Mouse (Mus musculus) E14TG2a.4 (cell line): ENCODE results near the gene Kbtbd4.
A peak's percentile ranks its signal among the peaks of the same experiment; 100 is the strongest.

Experiments used
- H3K27me3 ChIP-seq: 2 replicates; pipeline ENCODE4 v1.6.1; 2014; ENCODE audit warnings: low read length, control low read depth; ENCODE audit not compliant: insufficient read depth
- H3K36me3 ChIP-seq: 2 replicates; pipeline ENCODE4 v1.6.1; 2014; ENCODE audit warnings: low read length, control low read depth; ENCODE audit not compliant: insufficient read depth
- H3K4me1 ChIP-seq: replicated peaks from 2 replicates; pipeline ENCODE4 v1.6.1; 2014; ENCODE audit warnings: low read depth, low read length, control low read depth
- H3K4me3 ChIP-seq: replicated peaks from 2 replicates; pipeline ENCODE4 v1.5.1; 2014; ENCODE audit warnings: mild to moderate bottlenecking, low read length
- H3K9me3 ChIP-seq: 2 replicates; pipeline ENCODE4 v1.6.1; 2014; ENCODE audit warnings: low read length, control low read depth
- CTCF ChIP-seq: conservative IDR thresholded peaks from 2 replicates; pipeline ENCODE4 v1.5.1; 2014; ENCODE audit warnings: low read length
- NANOG ChIP-seq: IDR thresholded peaks from 2 replicates; pipeline ENCODE4 v1.6.1; 2014; ENCODE audit warnings: borderline replicate concordance, low read length, mixed read lengths
- POU5F1 ChIP-seq: IDR thresholded peaks from 2 replicates; pipeline ENCODE4 v1.6.1; 2014; ENCODE audit warnings: low read length, borderline replicate concordance

Gene Kbtbd4

GRCm38 (mm10) chr2:90938362-90938761, 33.8 kb downstream of the Kbtbd4 start:
- Histone ChIP-seq H3K27me3 (no peaks in the 10 kb centered on the region), H3K4me1 (peaks cover 36% of the 10 kb centered on the region), H3K9me3 (no peaks in the 10 kb centered on the region), H3K4me3 (no peak overlapping the region), H3K36me3 (peaks cover 15% of the 10 kb centered on the region; the same call in 1 of the 2 replicates)
- TF ChIP-seq NANOG = no peak
- no peak for TF ChIP-seq POU5F1
- TF ChIP-seq CTCF = no peak

- Histone ChIP-seq H3K9me3 (no peaks in the 10 kb centered on the region), H3K4me1 (peaks cover 49% of the 10 kb centered on the region), H3K27me3 (no peaks in the 10 kb centered on the region), H3K36me3 (peaks cover 28% of the 10 kb centered on the region; the same call in 1 of the 2 replicates), H3K4me3 (peak overlapping the region; percentile 98)
- TF ChIP-seq POU5F1 (no peak), NANOG (no peak), CTCF (no peak)
Observed at GRCm38 (mm10) chr2:90939750-90940149, 35.2 kb downstream of the Kbtbd4 start.

GRCm38 (mm10) chr2:90940233-90941229, 36.0 kb downstream of the Kbtbd4 start, which contains the start of gene Celf1:
TSS of gene Celf1 (plus strand) at chr2:90940382.
- H3K9me3 ChIP-seq = no peaks in the 10 kb centered on the region
- no peaks in the 10 kb centered on the region for H3K27me3 ChIP-seq
- peaks cover 57% of the 10 kb centered on the region for H3K4me1 ChIP-seq
- TF ChIP-seq POU5F1 (no peak), CTCF (no peak), NANOG (no peak)
- peak within 1 kb of the TSS; percentile 98 for H3K4me3 ChIP-seq
- H3K36me3 ChIP-seq = peaks cover 35% of the 10 kb centered on the region; the same call in 1 of the 2 replicates

GRCm38 (mm10) chr2:90941744-90942143, 37.2 kb downstream of the Kbtbd4 start:
- Histone ChIP-seq H3K9me3 (no peaks in the 10 kb centered on the region), H3K27me3 (no peaks in the 10 kb centered on the region), H3K36me3 (peaks cover 46% of the 10 kb centered on the region), H3K4me3 (peak overlapping the region; percentile 98), H3K4me1 (peaks cover 67% of the 10 kb centered on the region)
- TF ChIP-seq POU5F1 = no peak
- TF ChIP-seq NANOG = no peak
- no peak for TF ChIP-seq CTCF

- Histone ChIP-seq H3K9me3 (no peaks in the 10 kb centered on the region), H3K4me3 (no peak overlapping the region), H3K27me3 (no peaks in the 10 kb centered on the region), H3K36me3 (peaks cover 58% of the 10 kb centered on the region), H3K4me1 (peaks cover 58% of the 10 kb centered on the region)
- TF ChIP-seq CTCF = no peak
- no peak for TF ChIP-seq NANOG
- TF ChIP-seq POU5F1 = no peak
Observed at GRCm38 (mm10) chr2:90950149-90950548, 45.6 kb downstream of the Kbtbd4 start.

GRCm38 (mm10) chr2:90950582-90951194, 46.1 kb downstream of the Kbtbd4 start:
- no peak overlapping the region for H3K4me3 ChIP-seq

GRCm38 (mm10) chr2:90953461-90953860, 48.9 kb downstream of the Kbtbd4 start:
- Histone ChIP-seq H3K27me3 (no peaks in the 10 kb centered on the region), H3K4me3 (no peak overlapping the region)
- no peak for TF ChIP-seq POU5F1
- no peak for TF ChIP-seq CTCF
- TF ChIP-seq NANOG = no peak

More at GRCm38 (mm10) chr2:90950582-90951194, 46.1 kb downstream of the Kbtbd4 start:
- Histone ChIP-seq H3K9me3 (no peaks in the 10 kb centered on the region), H3K36me3 (peaks cover 59% of the 10 kb centered on the region), H3K4me1 (peaks cover 57% of the 10 kb centered on the region), H3K27me3 (no peaks in the 10 kb centered on the region)
- TF ChIP-seq POU5F1 (no peak), NANOG (no peak), CTCF (no peak)

GRCm38 (mm10) chr2:90956053-90956452, 51.5 kb downstream of the Kbtbd4 start:
- H3K27me3 ChIP-seq = no peaks in the 10 kb centered on the region
- no peak overlapping the region for H3K4me3 ChIP-seq
- H3K4me1 ChIP-seq = peaks cover 32% of the 10 kb centered on the region
- H3K36me3 ChIP-seq = peaks cover 42% of the 10 kb centered on the region
- no peaks in the 10 kb centered on the region for H3K9me3 ChIP-seq
- TF ChIP-seq POU5F1 = no peak

More at GRCm38 (mm10) chr2:90953461-90953860, 48.9 kb downstream of the Kbtbd4 start:
- H3K9me3 ChIP-seq = no peaks in the 10 kb centered on the region
- peaks cover 54% of the 10 kb centered on the region for H3K36me3 ChIP-seq
- H3K4me1 ChIP-seq = peaks cover 38% of the 10 kb centered on the region
